Mouse (Mus musculus) myocyte (in vitro differentiated cells): ENCODE data around the gene Hist1h2af. TPM values are rescaled to one million over a fixed set of nuclear protein-coding genes. Genes with fewer than 3 reads are reported as not detected.
"Not testable (repeated sequence)": the region's sequence is repeated elsewhere in the genome, so short reads cannot be mapped to it uniquely, and the experiment has no call there.

Experiments used
- H3K27me3 ChIP-seq: one replicate; pipeline ENCODE4 v1.6.1; 2011; ENCODE audit not compliant: control insufficient read depth, insufficient read depth, insufficient read length
- H3K36me3 ChIP-seq: one replicate; pipeline ENCODE4 v1.6.1; 2011; ENCODE audit not compliant: control insufficient read depth, insufficient read depth
- H3K4me2 ChIP-seq: one replicate; pipeline ENCODE4 v1.6.1; 2011; ENCODE audit warnings: low read depth, control low read depth
- H3K4me3 ChIP-seq: one replicate; pipeline ENCODE4 v1.5.1; 2011; ENCODE audit warnings: mild to moderate bottlenecking, control low read depth, moderate library complexity
- H3K79me2 ChIP-seq: one replicate; pipeline ENCODE4 v1.6.1; 2011; ENCODE audit not compliant: control insufficient read depth, insufficient read depth
- H3ac ChIP-seq: one replicate; pipeline ENCODE4 v1.6.1; 2011; ENCODE audit not compliant: control insufficient read depth, insufficient read length
- CEBPB ChIP-seq: IDR thresholded peaks from 2 replicates; pipeline ENCODE4 v1.6.1; 2011; ENCODE audit warnings: mild to moderate bottlenecking, moderate library complexity; ENCODE audit not compliant: poor library complexity, insufficient read depth, severe bottlenecking
- E2F4 ChIP-seq: IDR thresholded peaks from one replicate; pipeline ENCODE4 v1.6.1; 2011; ENCODE audit warnings: mild to moderate bottlenecking, control low read depth, moderate library complexity; ENCODE audit not compliant: insufficient read depth
- MAX ChIP-seq: IDR thresholded peaks from one replicate; pipeline ENCODE4 v1.6.1; 2011; ENCODE audit warnings: low read depth, mild to moderate bottlenecking, control low read depth
- MYOD1 ChIP-seq, 3 experiments: IDR thresholded peaks; one replicate each; pipeline ENCODE4 v1.6.1; 2011; ENCODE audit warnings: control low read depth in 2 of 3, low read depth in 2 of 3, mild to moderate bottlenecking in 2 of 3, moderate library complexity in 1 of 3; ENCODE audit not compliant: insufficient read length in 2 of 3, control insufficient read depth in 1 of 3
- MYOG ChIP-seq, 3 experiments: IDR thresholded peaks; one replicate each; pipeline ENCODE4 v1.6.1; 2011; ENCODE audit warnings: control low read depth in 2 of 3, low read depth in 2 of 3, mild to moderate bottlenecking in 2 of 3; ENCODE audit not compliant: insufficient read length in 2 of 3, control insufficient read depth in 1 of 3, insufficient read depth in 1 of 3
- POLR2A ChIP-seq: IDR thresholded peaks from one replicate; pipeline ENCODE4 v1.6.1; 2011; ENCODE audit warnings: low read depth, mild to moderate bottlenecking, control low read depth, moderate library complexity; ENCODE audit not compliant: insufficient read length
- POLR2AphosphoS2 ChIP-seq: IDR thresholded peaks from one replicate; pipeline ENCODE4 v1.6.1; 2011; ENCODE audit warnings: low read depth, control low read depth; ENCODE audit not compliant: insufficient read length
- REST ChIP-seq: IDR thresholded peaks from one replicate; pipeline ENCODE4 v1.6.1; 2011; ENCODE audit warnings: mild to moderate bottlenecking, control low read depth, moderate library complexity; ENCODE audit not compliant: insufficient read depth, insufficient read length
- SRF ChIP-seq: IDR thresholded peaks from one replicate; pipeline ENCODE4 v1.6.1; 2011; ENCODE audit warnings: low read depth; ENCODE audit not compliant: control insufficient read depth, insufficient read length
- TCF12 ChIP-seq: IDR thresholded peaks from one replicate; pipeline ENCODE4 v1.6.1; 2011; ENCODE audit warnings: mild to moderate bottlenecking, control low read depth; ENCODE audit not compliant: poor library complexity, insufficient read depth, severe bottlenecking
- TCF3 ChIP-seq: IDR thresholded peaks from one replicate; pipeline ENCODE4 v1.6.1; 2011; ENCODE audit warnings: low read depth, control low read depth; ENCODE audit not compliant: insufficient read length
- USF1 ChIP-seq: IDR thresholded peaks from one replicate; pipeline ENCODE4 v1.6.1; 2011; ENCODE audit warnings: low read depth, mild to moderate bottlenecking, control low read depth, moderate library complexity
- polyA plus RNA-seq: library from polyadenylated mRNA; unstranded; fragments of >200 nt; fragmentation: generic; extraction: Trizol; gene quantifications from one replicate; pipeline ENCODE4 v1.2.1, GENCODE M21; 2012; ENCODE audit warnings: missing spikeins

Gene Hist1h2af
- polyA plus RNA-seq, 1 experiment = 24.4 TPM

DNA sequence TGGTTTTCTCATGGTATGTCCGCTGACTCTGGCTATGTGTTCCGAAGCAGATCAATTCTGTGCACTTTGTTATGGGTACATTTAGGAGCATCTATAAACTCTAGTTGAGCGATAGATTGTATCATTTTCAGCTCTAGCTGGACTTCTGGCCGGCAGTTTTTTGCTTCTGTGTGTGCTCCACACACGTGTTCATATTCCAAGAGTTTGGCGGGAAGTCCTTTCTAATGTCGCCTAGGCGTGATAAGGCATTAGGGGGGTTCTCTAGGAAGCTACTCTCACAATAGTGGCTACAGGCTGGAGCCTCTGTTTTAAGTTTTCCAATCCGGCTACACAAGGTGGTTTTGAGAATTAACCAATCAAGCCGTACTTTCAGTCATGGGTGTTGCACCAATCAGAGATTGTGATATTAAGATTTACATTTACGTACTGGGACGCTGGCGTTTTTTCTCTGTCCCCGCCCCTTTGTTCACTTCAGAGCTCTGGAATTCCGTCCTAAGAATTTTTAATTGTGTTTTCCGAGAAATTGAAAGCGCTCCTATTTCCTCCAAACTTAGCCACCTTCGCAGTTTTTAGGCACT is 22.2 kb downstream of the Hist1h2af start:
- no peaks in the 10 kb centered on the region for H3K79me2 ChIP-seq
- peak; percentile 25 for TF ChIP-seq MAX
- peak; percentile 64 for TF ChIP-seq POLR2AphosphoS2
- TF ChIP-seq POLR2A = peak; percentile 50
- no peak for TF ChIP-seq REST
- no peak for TF ChIP-seq E2F4
- TF ChIP-seq TCF12 = no peak
- H3K4me3 ChIP-seq = peak overlapping the region; percentile 52
- H3K36me3 ChIP-seq = no peaks in the 10 kb centered on the region
- H3K27me3 ChIP-seq = no peaks in the 10 kb centered on the region
- H3ac ChIP-seq = peak overlapping the region; percentile 9
- peak overlapping the region; percentile 96 for H3K4me2 ChIP-seq

DNA sequence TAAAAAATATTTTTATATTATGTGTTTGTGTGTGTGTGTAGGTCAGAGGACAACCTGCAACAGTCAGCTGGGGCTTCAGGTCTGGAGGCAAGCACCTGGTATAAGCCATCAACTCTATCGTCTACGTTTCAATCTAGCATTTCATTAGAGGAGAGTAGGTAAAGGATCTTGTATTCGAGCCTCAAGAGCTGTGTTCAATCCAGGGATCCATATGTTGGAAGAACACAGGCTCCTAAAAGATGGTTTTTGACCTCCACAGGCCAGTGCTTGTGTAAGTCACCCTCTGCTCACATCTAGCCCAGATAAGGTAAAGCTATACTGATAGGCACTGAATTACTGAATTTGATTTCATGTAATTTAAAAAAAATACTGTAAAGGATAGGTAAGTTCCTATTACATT is 23.2 kb downstream of the Hist1h2af start:
- Histone ChIP-seq H3K4me2 (peak overlapping the region; percentile 68), H3K4me3 (peak overlapping the region; percentile 52), H3ac (no peak overlapping the region), H3K79me2 (no peaks in the 10 kb centered on the region), H3K27me3 (no peaks in the 10 kb centered on the region), H3K36me3 (no peaks in the 10 kb centered on the region)
- TF ChIP-seq SRF (no peak), USF1 (no peak), REST (no peak), POLR2AphosphoS2 (no peak), POLR2A (no peak), TCF12 (no peak), TCF3 (no peak), MAX (no peak), CEBPB (no peak), MYOG (IDR thresholded peaks at IDR 0.05; ENCODE audit: control insufficient read depth in 1 of 3, insufficient read depth in 1 of 3, insufficient read length in 2 of 3, low read depth in 2 of 3) (no peak), MYOD1 (IDR thresholded peaks at IDR 0.05; ENCODE audit: control insufficient read depth in 1 of 3, insufficient read length in 2 of 3, low read depth in 2 of 3) (no peak), E2F4 (no peak)

DNA sequence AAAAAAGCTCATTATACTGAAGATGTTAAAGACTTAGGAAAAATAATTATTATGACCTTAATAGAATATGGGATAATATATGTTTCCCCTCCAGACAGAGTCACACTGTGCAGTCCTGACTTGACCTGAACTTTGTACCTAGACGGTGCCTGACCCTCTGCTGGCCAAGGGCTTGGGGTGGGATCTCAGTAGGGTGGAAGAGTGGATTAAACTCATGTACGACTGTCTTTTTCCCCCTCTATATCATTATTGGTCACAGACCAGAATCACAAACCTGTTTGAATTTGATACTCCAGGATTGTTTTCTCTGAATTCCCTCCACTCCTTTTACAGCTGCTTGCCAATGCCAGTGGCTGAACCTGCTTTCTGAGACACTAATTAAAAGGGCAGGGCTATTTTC is 27.0 kb downstream of the Hist1h2af start:
- H3K36me3 ChIP-seq, H3K27me3 ChIP-seq, H3ac ChIP-seq, H3K4me3 ChIP-seq, H3K4me2 ChIP-seq, H3K79me2 ChIP-seq: not testable (repeated sequence)

DNA sequence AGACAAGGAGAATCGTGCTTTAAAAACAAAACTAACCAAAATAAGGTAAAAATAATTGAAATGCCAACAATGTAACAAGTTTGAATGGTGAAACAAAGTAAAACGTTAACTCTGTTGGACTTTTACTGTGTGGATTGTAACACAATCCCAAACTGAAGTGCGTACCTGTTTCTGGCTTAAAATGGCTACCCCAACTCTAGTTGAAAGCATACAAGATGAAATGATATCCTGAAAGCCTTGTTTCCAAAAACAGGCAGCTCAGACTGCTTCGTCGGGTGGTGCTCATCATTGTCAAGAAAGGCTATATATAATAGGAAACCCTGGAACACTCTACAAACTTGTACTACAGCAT is 27.8 kb downstream of the Hist1h2af start:
- not testable (repeated sequence) for H3K36me3 ChIP-seq

DNA sequence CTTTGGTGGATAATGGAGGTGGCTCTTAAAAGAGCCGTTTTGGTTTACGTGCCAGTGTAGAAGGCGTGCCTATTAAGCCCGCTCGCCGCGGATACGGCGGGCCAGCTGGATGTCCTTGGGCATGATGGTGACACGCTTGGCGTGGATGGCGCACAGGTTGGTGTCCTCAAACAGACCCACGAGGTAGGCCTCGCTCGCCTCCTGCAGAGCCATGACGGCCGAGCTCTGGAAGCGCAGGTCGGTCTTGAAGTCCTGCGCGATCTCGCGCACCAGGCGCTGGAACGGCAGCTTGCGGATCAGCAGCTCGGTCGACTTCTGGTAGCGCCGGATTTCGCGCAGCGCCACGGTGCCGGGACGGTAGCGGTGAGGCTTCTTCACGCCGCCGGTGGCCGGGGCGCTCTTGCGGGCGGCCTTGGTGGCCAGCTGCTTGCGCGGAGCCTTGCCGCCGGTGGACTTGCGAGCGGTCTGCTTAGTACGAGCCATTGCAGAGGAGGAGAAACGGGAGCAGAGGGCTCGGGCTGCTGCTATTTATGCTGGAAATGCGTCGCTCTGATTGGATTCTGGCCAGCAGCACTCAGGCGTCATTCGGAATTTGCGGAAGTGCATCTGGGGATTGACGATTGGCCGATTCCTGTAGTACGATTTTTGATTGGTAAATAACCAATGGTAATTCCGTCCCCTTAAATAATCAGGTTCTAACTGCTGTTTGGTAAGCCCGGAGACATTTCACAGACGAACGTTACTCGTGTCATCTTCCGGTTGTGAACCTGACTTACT is 28.4 kb downstream of the Hist1h2af start, which contains the start of gene Hist1h3e:
TSS of gene Hist1h3e (minus strand) at position 487 of the 777 bp plus-strand sequence.
- TF ChIP-seq POLR2AphosphoS2 = peak; percentile 95
- H3ac ChIP-seq, H3K27me3 ChIP-seq, H3K36me3 ChIP-seq, H3K79me2 ChIP-seq: not testable (repeated sequence)
- H3K4me2 ChIP-seq = peak within 1 kb of the TSS; percentile 99
- H3K4me3 ChIP-seq = peak within 1 kb of the TSS; percentile 28

More for the DNA sequence above, 27.8 kb downstream of the Hist1h2af start:
- not testable (repeated sequence) for H3ac ChIP-seq, H3K79me2 ChIP-seq, H3K27me3 ChIP-seq
- Histone ChIP-seq H3K4me3 (peak overlapping the region; percentile 28), H3K4me2 (peak overlapping the region; percentile 99)
